Comparison of ENCODE assay signal across 9 mouse cellular contexts in genomic region chr2:34897820-34898219, GRCm38 (mm10). TPM values are rescaled to one million over a fixed set of nuclear protein-coding genes. Genes with fewer than 3 reads are reported as not detected.
DNase-seq lines count a peak whose midpoint lies in the region; ATAC-seq and TF ChIP-seq lines count a peak whose summit lies in the region.
"Had no signal": no experiment of that assay in that cellular context is flagged by ENCODE, and none has a peak within 500 bp of the region (broad histone marks: within the 10 kb centered on the region; RNA-seq: fewer than 3 reads in every experiment).

No protein-coding gene starts in this region.

- no peaks in the 10 kb centered on the region for H3K9me3 ChIP-seq in kidney, postnatal 0 days (replicated peaks; ENCODE audit: low read length)
- H3K9me3 ChIP-seq: limb, embryonic 13.5 days had no signal

- peak; percentile 51 for DNase-seq in cerebellum, adult 9-10 months
- DNase-seq in cerebellum, adult 11 months, result no peak
- DNase-seq in CD4-positive helper T cell, adult 2 months (ENCODE audit: low read depth, low spot score), result peak; percentile 58
- DNase-seq in kidney, postnatal 0 days (ENCODE audit: low spot score), result peak; percentile 80
- DNase-seq in ovary, adult 18-20 months (ENCODE audit: low spot score), result no peak
- no peak for DNase-seq in left cerebral cortex, adult 9 months (ENCODE audit: low spot score in 2 of 2)

- TF ChIP-seq CTCF in kidney, postnatal 0 days (IDR thresholded peaks at IDR 0.05; ENCODE audit: low read depth), result peak; percentile 83

- no peaks in the 10 kb centered on the region for H3K36me3 ChIP-seq in kidney, postnatal 0 days (ENCODE audit: insufficient read depth, low read length)
- H3K36me3 ChIP-seq: limb, embryonic 13.5 days had no signal

- no peak overlapping the region for H3K27ac ChIP-seq in kidney, postnatal 0 days
- H3K27ac ChIP-seq: limb, embryonic 13.5 days had no signal

- no peaks in the 10 kb centered on the region for H3K27me3 ChIP-seq in kidney, postnatal 0 days (ENCODE audit: insufficient read depth, low read length)

- no peak overlapping the region for H3K4me3 ChIP-seq in kidney, postnatal 0 days (replicated peaks; ENCODE audit: low read depth, low read length)
- H3K4me3 ChIP-seq: limb, embryonic 13.5 days had no signal

- H3K4me2 ChIP-seq in kidney, postnatal 0 days (ENCODE audit: low read length), result no peak overlapping the region
- H3K4me2 ChIP-seq: limb, embryonic 13.5 days had no signal

- no peak overlapping the region for H3K9ac ChIP-seq in kidney, postnatal 0 days (ENCODE audit: low read depth, low read length)
- H3K9ac ChIP-seq: limb, embryonic 13.5 days had no signal

- no peaks in the 10 kb centered on the region for H3K4me1 ChIP-seq in kidney, postnatal 0 days (replicated peaks; ENCODE audit: insufficient read depth, low read length)
- H3K4me1 ChIP-seq: limb, embryonic 13.5 days had no signal

- peak; percentile 72 for ATAC-seq in common myeloid progenitor, adult 5-6 weeks (replicated peaks; ENCODE audit: low read depth, poor library complexity, severe bottlenecking)
- ATAC-seq in kidney, postnatal 0 days (replicated peaks; ENCODE audit: low FRiP score, low read depth), result peak; percentile 71
- ATAC-seq in megakaryocyte-erythroid progenitor cell, adult 5-6 weeks (replicated peaks; ENCODE audit: low FRiP score, low TSS enrichment, poor library complexity, severe bottlenecking), result peak; percentile 65

- 18% methylated on average over 10 of the region's 10 CpGs for WGBS in kidney, postnatal 0 days

RNA-seq across cellular contexts. Expression of gene Phf19, which starts 16.0 kb away (rescaled TPM):
- 5.8 and 9.6 TPM in 2 replicates for total RNA-seq in common myeloid progenitor, adult 5-6 weeks (2017)
- 6.8 and 8.7 TPM in 2 replicates for polyA plus RNA-seq in kidney, postnatal 0 days (2015; fragmentation: Nextera tagmentation; extraction: Ambion mirVana)
- total RNA-seq in megakaryocyte-erythroid progenitor cell, adult 5-6 weeks (2014; fragmentation: Nextera tagmentation), result 6.7 and 12.0 TPM in 2 replicates
- 2.6 and 3.2 TPM in 2 replicates for total RNA-seq in megakaryocyte-erythroid progenitor cell, adult 5-6 weeks (2017)

RNA-seq across cellular contexts. Expression of gene Psmd5, which starts 23.1 kb away (rescaled TPM):
- total RNA-seq in common myeloid progenitor, adult 5-6 weeks (2017), result 32.7 and 36.0 TPM in 2 replicates
- 92.0 and 104 TPM in 2 replicates for polyA plus RNA-seq in kidney, postnatal 0 days (2015; fragmentation: Nextera tagmentation; extraction: Ambion mirVana)
- total RNA-seq in megakaryocyte-erythroid progenitor cell, adult 5-6 weeks (2014; fragmentation: Nextera tagmentation), result 103 and 135 TPM in 2 replicates
- 41.4 and 42.0 TPM in 2 replicates for total RNA-seq in megakaryocyte-erythroid progenitor cell, adult 5-6 weeks (2017)

RNA-seq across cellular contexts. Expression of gene Cutal, which starts 23.6 kb away (rescaled TPM):
- total RNA-seq in common myeloid progenitor, adult 5-6 weeks (2017), result not detected in 2 replicates
- polyA plus RNA-seq in kidney, postnatal 0 days (2015; fragmentation: Nextera tagmentation; extraction: Ambion mirVana), result 19.0 and 19.3 TPM in 2 replicates
- not detected in 2 replicates for total RNA-seq in megakaryocyte-erythroid progenitor cell, adult 5-6 weeks (2014; fragmentation: Nextera tagmentation)
- total RNA-seq in megakaryocyte-erythroid progenitor cell, adult 5-6 weeks (2017), result not detected in 2 replicates

Comparison
In these comparisons a context has a peak if more than half of its experiments do, and no peak if none do; other contexts are left out.
1. DNase-seq: peak in cerebellum, adult 9-10 months (single experiment), CD4-positive helper T cell, adult 2 months (single experiment) and kidney, postnatal 0 days (single experiment); none in cerebellum, adult 11 months (single experiment), ovary, adult 18-20 months (single experiment) and left cerebral cortex, adult 9 months (0 of 2).
2. Peak in every context shown above with its lines, with median percentiles within 50 percentile points of each other: ATAC-seq.